Mouse (Mus musculus) MEL (cell line): ENCODE results near the gene Col25a1. TPM values are rescaled to one million over a fixed set of nuclear protein-coding genes. Genes with fewer than 3 reads are reported as not detected.

Experiments
- DNase-seq: peaks from one replicate; pipeline ENCODE4 v3.0.0; 2011; ENCODE audit warnings: low read depth, low spot score
- H3K27ac ChIP-seq: 2 replicates; pipeline ENCODE4 v1.5.1; 2012; ENCODE audit warnings: low read depth, mild to moderate bottlenecking, control low read depth, low read length, moderate library complexity; ENCODE audit not compliant: control insufficient read depth
- H3K27me3 ChIP-seq, 2 experiments: fragments of 150-350 bp in 1 of 2; sonication (generic) in 1 of 2; 2 replicates each; pipeline ENCODE4 v1.6.1; 2012; ENCODE audit warnings: low read length in 2 of 2, mild to moderate bottlenecking in 2 of 2, improper control_type of control experiment in 1 of 2, moderate library complexity in 1 of 2; ENCODE audit not compliant: insufficient read depth in 2 of 2, control insufficient read depth in 1 of 2
- H3K36me3 ChIP-seq, 2 experiments: 2 replicates each; pipeline ENCODE4 v1.6.1; 2012 to 2014; ENCODE audit warnings: low read length in 2 of 2, improper control_type of control experiment in 1 of 2, inconsistent platforms in 1 of 2, mild to moderate bottlenecking in 1 of 2; ENCODE audit not compliant: insufficient read depth in 2 of 2, control insufficient read depth in 1 of 2
- H3K4me1 ChIP-seq, 2 experiments: fragments of 150-350 bp in 1 of 2; sonication (generic) in 1 of 2; 2 replicates each; pipeline ENCODE4 v1.6.1; 2012; ENCODE audit warnings: low read length in 2 of 2, improper control_type of control experiment in 1 of 2, mild to moderate bottlenecking in 1 of 2; ENCODE audit not compliant: insufficient read depth in 2 of 2, control insufficient read depth in 1 of 2
- H3K4me3 ChIP-seq, 2 experiments: fragments of 150-350 bp in 1 of 2; sonication (generic) in 1 of 2; 2 replicates each; pipeline ENCODE4 v1.5.1; 2012; ENCODE audit warnings: low read depth in 2 of 2, low read length in 2 of 2, mild to moderate bottlenecking in 2 of 2, moderate library complexity in 2 of 2, control low read depth in 1 of 2, improper control_type of control experiment in 1 of 2; ENCODE audit not compliant: control insufficient read depth in 1 of 2, insufficient read depth in 1 of 2
- H3K79me2 ChIP-seq: 2 replicates; pipeline ENCODE4 v1.6.1; 2012; ENCODE audit warnings: mild to moderate bottlenecking, low read length, moderate library complexity; ENCODE audit not compliant: control insufficient read depth, poor library complexity, insufficient read depth
- H3K9ac ChIP-seq: 2 replicates; pipeline ENCODE4 v1.6.1; 2012; ENCODE audit warnings: low read depth, mild to moderate bottlenecking, control low read depth, low read length, moderate library complexity; ENCODE audit not compliant: control insufficient read depth, poor library complexity, severe bottlenecking
- H3K9me3 ChIP-seq: fragments of 150-350 bp; sonication (generic); replicated peaks from 2 replicates; pipeline ENCODE4 v1.6.1; 2012; ENCODE audit warnings: mild to moderate bottlenecking, low read length, improper control_type of control experiment, moderate library complexity; ENCODE audit not compliant: insufficient read depth
- CHD1 ChIP-seq: IDR thresholded peaks from 2 replicates; pipeline ENCODE4 v1.6.1; 2012; ENCODE audit warnings: low read depth, mild to moderate bottlenecking, inconsistent platforms, low read length, improper control_type of control experiment
- CHD2 ChIP-seq: IDR thresholded peaks from 2 replicates; pipeline ENCODE4 v1.6.1; 2011; ENCODE audit warnings: low read length, improper control_type of control experiment
- CTCF ChIP-seq, 3 experiments: IDR thresholded peaks in 2 of 3; conservative IDR thresholded peaks in 1 of 3; 2 replicates each; pipeline ENCODE4 v1.5.1; 2011 to 2012; ENCODE audit warnings: low read length in 3 of 3, low read depth in 2 of 3, mild to moderate bottlenecking in 2 of 3, improper control_type of control experiment in 1 of 3, inconsistent platforms in 1 of 3, mixed read lengths in 1 of 3, moderate library complexity in 1 of 3; ENCODE audit not compliant: control insufficient read depth in 1 of 3, insufficient read depth in 1 of 3, poor library complexity in 1 of 3, severe bottlenecking in 1 of 3
- E2F4 ChIP-seq: IDR thresholded peaks from 2 replicates; pipeline ENCODE4 v1.6.1; 2011; ENCODE audit warnings: low read depth, low read length, improper control_type of control experiment, borderline replicate concordance
- ELF1 ChIP-seq: IDR thresholded peaks from 2 replicates; pipeline ENCODE4 v1.6.1; 2014; ENCODE audit warnings: low read depth, mild to moderate bottlenecking, inconsistent platforms, low read length, improper control_type of control experiment, moderate library complexity
- GABPA ChIP-seq: IDR thresholded peaks from 2 replicates; pipeline ENCODE4 v1.6.1; 2012; ENCODE audit warnings: low read depth, mild to moderate bottlenecking, inconsistent platforms, low read length, improper control_type of control experiment, moderate library complexity
- KAT2A ChIP-seq: conservative IDR thresholded peaks from 2 replicates; pipeline ENCODE4 v1.6.1; 2012; ENCODE audit warnings: low read depth, low read length, improper control_type of control experiment, inconsistent platforms
- MAFK ChIP-seq: IDR thresholded peaks from 2 replicates; pipeline ENCODE4 v1.6.1; 2011; ENCODE audit warnings: low read depth, mild to moderate bottlenecking, low read length, improper control_type of control experiment, borderline replicate concordance
- MAX ChIP-seq: IDR thresholded peaks from 2 replicates; pipeline ENCODE4 v1.6.1; 2011; ENCODE audit warnings: low read length, improper control_type of control experiment
- MEF2A ChIP-seq: IDR thresholded peaks from 2 replicates; pipeline ENCODE4 v1.6.1; 2014; ENCODE audit warnings: low read depth, mild to moderate bottlenecking, inconsistent platforms, low read length, improper control_type of control experiment; ENCODE audit not compliant: poor library complexity, insufficient replicate concordance, severe bottlenecking; ENCODE audit errors: extremely low read depth
- MXI1 ChIP-seq: IDR thresholded peaks from 2 replicates; pipeline ENCODE4 v1.6.1; 2011; ENCODE audit warnings: mild to moderate bottlenecking, low read depth, low read length, improper control_type of control experiment
- NELFE ChIP-seq: IDR thresholded peaks from 2 replicates; pipeline ENCODE4 v1.6.1; 2011; ENCODE audit warnings: low read depth, low read length, improper control_type of control experiment
- NRF1 ChIP-seq: IDR thresholded peaks from 2 replicates; pipeline ENCODE4 v1.6.1; 2014; ENCODE audit warnings: low read depth, mild to moderate bottlenecking, inconsistent platforms, low read length, improper control_type of control experiment, moderate library complexity; ENCODE audit not compliant: poor library complexity, insufficient read depth, severe bottlenecking
- POLR2AphosphoS2 ChIP-seq: IDR thresholded peaks from 2 replicates; pipeline ENCODE4 v1.6.1; 2011; ENCODE audit warnings: low read length, improper control_type of control experiment
- SMC3 ChIP-seq: IDR thresholded peaks from 2 replicates; pipeline ENCODE4 v1.6.1; 2011; ENCODE audit warnings: low read depth, low read length, improper control_type of control experiment
- TBP ChIP-seq: IDR thresholded peaks from 2 replicates; pipeline ENCODE4 v1.8.0; 2011; ENCODE audit warnings: low read depth, low read length, improper control_type of control experiment
- UBTF ChIP-seq: IDR thresholded peaks from 2 replicates; pipeline ENCODE4 v1.6.1; 2012; ENCODE audit warnings: low read depth, mild to moderate bottlenecking, inconsistent platforms, low read length, improper control_type of control experiment, moderate library complexity, borderline replicate concordance; ENCODE audit not compliant: insufficient read depth
- USF1 ChIP-seq: IDR thresholded peaks from 2 replicates; pipeline ENCODE4 v1.6.1; 2014; ENCODE audit warnings: low read depth, mild to moderate bottlenecking, inconsistent platforms, low read length, improper control_type of control experiment, moderate library complexity
- ZKSCAN1 ChIP-seq: IDR thresholded peaks from 2 replicates; pipeline ENCODE4 v1.6.1; 2012; ENCODE audit warnings: low read depth, mild to moderate bottlenecking, inconsistent platforms, low read length, improper control_type of control experiment, moderate library complexity
- ZNF384 ChIP-seq: IDR thresholded peaks from 2 replicates; pipeline ENCODE4 v1.6.1; 2012; ENCODE audit warnings: low read depth, mild to moderate bottlenecking, inconsistent platforms, low read length, improper control_type of control experiment
- polyA plus RNA-seq, 2 experiments: library from polyadenylated mRNA; stranded (reverse) in 1 of 2; unstranded in 1 of 2; fragments of >175 nt in 1 of 2; fragments of >200 nt in 1 of 2; gene quantifications; 2 replicates each; pipeline versions ENCODE4 v1.2.1 to v1.2.4; 2012; ENCODE audit warnings: low replicate concordance in 2 of 2, low read depth in 1 of 2; ENCODE audit not compliant: insufficient read length in 2 of 2, insufficient read depth in 1 of 2, missing spikeins in 1 of 2
- total RNA-seq: library from RNA; depleted of rRNA; stranded (reverse); fragments of 300-350 nt; gene quantifications from 2 replicates; pipeline ENCODE4 v1.2.3, GENCODE M21; 2012

The Col25a1 gene
- total and polyA plus RNA-seq, 3 experiments: not detected

GRCm38 (mm10) chr3:130256610-130257009 lies 125.3 kb downstream of the Col25a1 start:
- Histone ChIP-seq H3K27ac (no peak overlapping the region), H3K9ac (no peak overlapping the region), H3K9me3 (no peaks in the 10 kb centered on the region), H3K79me2 (no peaks in the 10 kb centered on the region), H3K27me3 (no peaks in the 10 kb centered on the region; a peak in 1 of 4 replicates), H3K36me3 (no peaks in the 10 kb centered on the region), H3K4me3 (no peak overlapping the region), H3K4me1 (no peaks in the 10 kb centered on the region)
- no peak for DNase-seq
- no peak for TF ChIP-seq MAFK
- no peak for TF ChIP-seq KAT2A
- TF ChIP-seq USF1: no peak
- TF ChIP-seq ZKSCAN1: no peak
- TF ChIP-seq MEF2A: no peak
- TF ChIP-seq UBTF: no peak
- no peak for TF ChIP-seq MAX
- no peak for TF ChIP-seq NELFE
- no peak for TF ChIP-seq CHD2
- TF ChIP-seq ELF1: no peak
- no peak for TF ChIP-seq MXI1
- TF ChIP-seq SMC3: no peak
- no peak for TF ChIP-seq TBP
- no peak for TF ChIP-seq ZNF384
- TF ChIP-seq GABPA: no peak
- TF ChIP-seq POLR2AphosphoS2: no peak
- TF ChIP-seq NRF1: no peak
- no peak for TF ChIP-seq E2F4
- TF ChIP-seq CHD1: no peak

DNA sequence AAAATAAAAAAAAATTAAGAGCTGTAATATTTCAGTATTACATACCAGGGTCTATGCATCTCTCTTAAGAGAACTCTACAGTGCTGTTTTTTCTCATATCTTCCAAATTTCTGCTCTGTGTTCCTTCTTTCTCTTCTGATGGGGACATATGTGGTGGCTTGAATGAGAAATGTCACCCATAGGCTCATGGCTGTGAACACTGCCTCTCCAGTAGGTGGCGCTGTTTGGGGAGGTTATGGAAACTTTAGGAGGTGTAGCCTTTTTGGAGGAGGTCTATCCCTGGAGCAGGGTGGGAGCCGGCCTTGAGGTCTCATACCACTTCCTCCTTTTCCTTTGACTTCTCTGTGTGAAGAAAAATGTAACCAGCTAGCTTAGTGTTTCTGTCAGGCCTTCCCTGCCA lies 128.4 kb downstream of the Col25a1 start:
- Histone ChIP-seq H3K27ac (no peak overlapping the region), H3K79me2 (no peaks in the 10 kb centered on the region), H3K9ac (no peak overlapping the region), H3K4me3 (no peak overlapping the region), H3K36me3 (no peaks in the 10 kb centered on the region), H3K4me1 (no peaks in the 10 kb centered on the region), H3K9me3 (no peaks in the 10 kb centered on the region), H3K27me3 (no peaks in the 10 kb centered on the region)
- TF ChIP-seq GABPA (no peak), CTCF (IDR thresholded peaks at IDR 0.05 in 2 of 3, conservative IDR thresholded peaks at IDR 0.05 in 1 of 3; ENCODE audit: control insufficient read depth in 1 of 3, insufficient read depth in 1 of 3, low read depth in 2 of 3, low read length in 3 of 3, poor library complexity in 1 of 3, severe bottlenecking in 1 of 3) (peak in 1 of 3 experiments; percentile 16; a peak in 2 of 6 replicates)
- no peak for DNase-seq
